Mouse (Mus musculus) embryo, embryonic 11 days (tissue): ENCODE data around the gene Zscan10.

Experiments used
- DNase-seq: peaks from one replicate; pipeline ENCODE4 v3.0.0-alpha.2; 2015

Gene Zscan10

DNA sequence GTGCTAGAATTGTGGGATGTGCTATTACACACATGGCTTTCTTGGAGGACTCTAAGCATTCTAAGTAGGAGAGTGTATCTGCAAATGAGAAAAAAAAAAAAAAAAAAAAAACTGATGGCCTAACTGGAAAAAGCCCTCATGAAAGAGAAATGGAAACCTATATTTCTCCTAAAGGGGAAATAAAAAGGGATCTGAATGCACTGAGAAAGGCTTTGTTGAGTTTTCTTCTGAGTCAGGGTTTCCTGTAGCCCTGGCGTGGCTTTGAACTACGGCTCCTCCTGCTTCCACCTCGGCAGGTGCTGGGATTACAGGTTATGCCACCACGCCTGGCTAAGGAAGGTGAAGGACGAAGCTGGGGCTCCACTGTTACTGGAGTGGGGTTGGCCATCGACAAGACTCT lies 53.3 kb downstream of the Zscan10 start:
- DNase-seq: no peak

DNA sequence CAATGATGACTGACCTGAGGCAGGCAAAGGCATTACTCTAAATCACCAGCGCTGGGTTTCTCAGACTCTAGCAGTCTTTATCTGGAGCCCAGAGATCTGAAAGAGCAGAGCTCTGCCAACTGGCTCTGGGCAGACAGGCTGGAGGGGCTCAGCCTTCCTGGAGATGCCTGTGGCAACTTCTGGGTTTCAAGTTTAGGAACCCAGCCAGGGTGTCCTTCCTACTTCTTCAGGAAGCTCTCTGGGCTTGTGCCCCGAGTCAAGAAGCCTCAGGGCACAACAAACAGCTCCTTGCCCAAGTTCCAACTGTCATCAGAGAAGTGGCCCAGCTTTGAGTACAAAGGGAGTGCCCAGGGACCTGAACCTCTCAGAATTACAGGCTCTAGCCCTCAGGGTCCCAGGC lies 53.8 kb downstream of the Zscan10 start:
- DNase-seq: no peak

- DNase-seq: no peak
These were observed 57.8 kb downstream of the Zscan10 start for GRCm38 (mm10) chr17:23658450-23658849.

DNA sequence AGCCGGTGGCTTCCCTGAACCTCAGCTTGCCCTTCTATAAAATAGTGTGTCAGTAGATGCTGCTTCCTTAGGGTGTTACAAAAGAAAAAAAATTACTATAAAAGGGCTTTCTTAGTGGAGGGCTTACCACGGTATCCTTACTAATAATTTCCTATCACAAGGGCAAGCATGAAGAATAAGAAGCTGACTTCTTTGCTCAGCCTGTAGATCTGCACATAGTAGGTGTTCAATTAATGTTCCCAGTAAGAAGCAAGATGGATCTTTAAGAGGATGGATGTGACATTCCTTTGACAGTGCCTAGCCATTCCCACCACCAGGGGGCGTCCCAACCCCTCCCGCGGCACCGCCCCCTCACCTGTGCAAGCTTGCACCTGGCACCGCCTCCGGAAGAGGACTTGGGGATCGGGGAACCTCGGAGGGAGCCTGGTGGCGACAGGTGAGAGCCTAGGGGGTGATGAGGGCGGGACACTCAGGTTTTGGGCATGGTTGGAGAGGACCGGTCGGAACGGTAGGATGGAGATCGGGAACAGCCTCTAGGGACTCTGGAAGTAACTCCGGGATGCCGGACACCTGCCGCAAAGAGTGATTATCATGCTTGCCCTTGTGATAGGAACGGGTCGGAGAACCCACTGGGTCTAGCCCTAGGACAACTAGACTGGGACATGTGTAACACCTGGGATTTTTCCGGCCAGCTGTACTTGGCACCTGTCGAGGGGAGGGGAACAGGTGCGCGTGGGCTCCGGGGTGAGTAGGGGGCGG lies 59.6 kb downstream of the Zscan10 start, which contains the start of gene Bicdl2:
TSS of gene Bicdl2 (plus strand) at position 390 of the 759 bp plus-strand sequence.
- no peak for DNase-seq
